Mouse (Mus musculus): Measurements from ENCODE around the gene Ces2e. TPM values are rescaled to one million over a fixed set of nuclear protein-coding genes. Genes with fewer than 3 reads are reported as not detected.
"Not testable (repeated sequence)": the region's sequence is repeated elsewhere in the genome, so short reads cannot be mapped to it uniquely, and the experiment has no call there.

Ces2e gene
- polyA plus RNA-seq (2014; fragmentation: Nextera tagmentation; extraction: Ambion mirVana), result not detected in 2 replicates

- Histone ChIP-seq H3K27me3 (ENCODE audit: control insufficient read depth, insufficient read depth, low read length) (no peaks in the 10 kb centered on the region), H3K9me3 (ENCODE audit: control insufficient read depth, low read length) (no peaks in the 10 kb centered on the region), H3K4me3 (ENCODE audit: low read depth, low read length) (no peak within 1 kb of the TSS), H3K36me3 (ENCODE audit: control insufficient read depth, insufficient read depth, low read length) (no peaks in the 10 kb centered on the region), H3K27ac (ENCODE audit: low read depth, low read length) (no peak within 1 kb of the TSS), H3K4me1 (ENCODE audit: control insufficient read depth, insufficient read depth, low read length) (no peaks in the 10 kb centered on the region), H3K9ac (ENCODE audit: low read length) (no peak within 1 kb of the TSS), H3K4me2 (no peak within 1 kb of the TSS)
- no peak for ATAC-seq (ENCODE audit: low FRiP score)
- no peak for DNase-seq (ENCODE audit: low spot score, missing footprints)
- 72% methylated on average over 5 of the region's 5 CpGs for WGBS
Measured at GRCm38 (mm10) chr8:104925972-104926596, at the start of gene Ces2e. TSS of gene Ces2e (plus strand) at chr8:104926260.

- ATAC-seq (ENCODE audit: low FRiP score); H3K4me1 ChIP-seq (ENCODE audit: control insufficient read depth, insufficient read depth, low read length); H3K4me3 ChIP-seq (ENCODE audit: low read depth, low read length); H3K36me3 ChIP-seq (ENCODE audit: control insufficient read depth, insufficient read depth, low read length); H3K4me2 ChIP-seq; H3K27me3 ChIP-seq (ENCODE audit: control insufficient read depth, insufficient read depth, low read length); DNase-seq (ENCODE audit: low spot score, missing footprints); H3K9me3 ChIP-seq (ENCODE audit: control insufficient read depth, low read length); H3K27ac ChIP-seq (ENCODE audit: low read depth, low read length); H3K9ac ChIP-seq (ENCODE audit: low read length): not testable (repeated sequence)
- no CpG with 5 or more reads among the region's 4 CpGs for WGBS
Measured at GRCm38 (mm10) chr8:104886223-104886926, 39.7 kb upstream of the Ces2e start.

GRCm38 (mm10) chr8:104901746-104902145 is 24.3 kb upstream of the Ces2e start:
- Histone ChIP-seq H3K9ac (ENCODE audit: low read length) (no peak overlapping the region), H3K4me3 (ENCODE audit: low read depth, low read length) (no peak overlapping the region), H3K36me3 (ENCODE audit: control insufficient read depth, insufficient read depth, low read length) (no peaks in the 10 kb centered on the region), H3K4me2 (no peak overlapping the region), H3K9me3 (ENCODE audit: control insufficient read depth, low read length) (no peaks in the 10 kb centered on the region), H3K27me3 (ENCODE audit: control insufficient read depth, insufficient read depth, low read length) (no peaks in the 10 kb centered on the region), H3K4me1 (ENCODE audit: control insufficient read depth, insufficient read depth, low read length) (no peaks in the 10 kb centered on the region), H3K27ac (ENCODE audit: low read depth, low read length) (no peak overlapping the region)
- WGBS, result 93% methylated on average over 2 of the region's 2 CpGs
- no peak for ATAC-seq (ENCODE audit: low FRiP score)
- no peak for DNase-seq (ENCODE audit: low spot score, missing footprints)

GRCm38 (mm10) chr8:104907111-104907510 is 18.9 kb upstream of the Ces2e start:
- H3K4me2 ChIP-seq, result no peak overlapping the region
- DNase-seq (ENCODE audit: low spot score, missing footprints), result no peak
- no peaks in the 10 kb centered on the region for H3K4me1 ChIP-seq (ENCODE audit: control insufficient read depth, insufficient read depth, low read length)
- H3K27me3 ChIP-seq (ENCODE audit: control insufficient read depth, insufficient read depth, low read length), result no peaks in the 10 kb centered on the region
- no peaks in the 10 kb centered on the region for H3K36me3 ChIP-seq (ENCODE audit: control insufficient read depth, insufficient read depth, low read length)
- no peaks in the 10 kb centered on the region for H3K9me3 ChIP-seq (ENCODE audit: control insufficient read depth, low read length)
- no peak overlapping the region for H3K27ac ChIP-seq (ENCODE audit: low read depth, low read length)
- H3K4me3 ChIP-seq (ENCODE audit: low read depth, low read length), result no peak overlapping the region
- ATAC-seq (ENCODE audit: low FRiP score), result no peak
- WGBS, result 52% methylated on average over 1 of the region's 1 CpGs
- H3K9ac ChIP-seq (ENCODE audit: low read length), result no peak overlapping the region

DNA sequence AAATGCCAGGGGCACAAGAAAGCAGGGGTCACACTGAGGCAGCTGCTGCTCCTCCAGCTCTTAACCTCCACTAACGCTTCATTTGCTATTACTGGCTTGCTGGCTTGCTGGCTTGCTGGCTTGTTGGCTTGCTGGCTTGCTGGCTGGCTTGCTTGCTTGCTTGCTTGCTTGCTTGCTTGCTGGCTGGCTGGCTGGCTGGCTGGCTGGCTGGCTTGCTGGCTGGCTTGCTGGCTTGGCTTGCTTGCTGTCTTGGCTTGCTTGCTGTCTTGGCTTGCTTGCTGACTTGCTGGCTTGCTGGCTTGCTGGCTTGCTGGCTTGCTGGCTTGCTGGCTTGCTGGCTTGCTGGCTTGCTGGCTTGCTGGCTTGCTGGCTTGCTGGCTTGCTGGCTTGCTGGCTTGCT is 17.0 kb upstream of the Ces2e start:
- WGBS, result 80% methylated on average over 1 of the region's 1 CpGs
- ATAC-seq (ENCODE audit: low FRiP score); H3K36me3 ChIP-seq (ENCODE audit: control insufficient read depth, insufficient read depth, low read length): not testable (repeated sequence)

DNA sequence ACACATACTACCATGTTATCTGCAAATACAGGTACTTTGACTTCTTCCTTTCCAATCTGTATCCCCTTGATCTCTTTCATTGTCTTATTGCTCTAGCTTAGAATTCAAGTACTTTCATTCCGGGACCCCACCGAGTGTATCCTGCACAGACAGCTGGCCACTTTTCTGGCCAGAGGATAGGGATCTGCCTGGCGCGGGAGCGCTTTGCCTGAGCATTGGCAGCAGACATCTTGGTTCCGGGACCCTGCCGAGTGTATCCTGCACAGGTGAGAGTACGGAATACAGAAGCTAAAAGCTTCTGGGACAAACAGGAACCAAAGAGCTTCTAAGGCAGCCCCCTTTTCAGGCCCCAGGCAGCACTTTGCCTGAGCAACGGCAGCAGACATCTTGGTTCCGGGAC is 16.4 kb upstream of the Ces2e start:
- ATAC-seq (ENCODE audit: low FRiP score); H3K4me2 ChIP-seq; H3K36me3 ChIP-seq (ENCODE audit: control insufficient read depth, insufficient read depth, low read length); H3K27me3 ChIP-seq (ENCODE audit: control insufficient read depth, insufficient read depth, low read length); H3K4me1 ChIP-seq (ENCODE audit: control insufficient read depth, insufficient read depth, low read length); H3K9me3 ChIP-seq (ENCODE audit: control insufficient read depth, low read length); H3K4me3 ChIP-seq (ENCODE audit: low read depth, low read length); H3K27ac ChIP-seq (ENCODE audit: low read depth, low read length); H3K9ac ChIP-seq (ENCODE audit: low read length); DNase-seq (ENCODE audit: low spot score, missing footprints): not testable (repeated sequence)
- 92% methylated on average over 10 of the region's 10 CpGs for WGBS

More for the DNA sequence above, 17.0 kb upstream of the Ces2e start:
- H3K9me3 ChIP-seq (ENCODE audit: control insufficient read depth, low read length); DNase-seq (ENCODE audit: low spot score, missing footprints); H3K27me3 ChIP-seq (ENCODE audit: control insufficient read depth, insufficient read depth, low read length); H3K4me2 ChIP-seq; H3K4me3 ChIP-seq (ENCODE audit: low read depth, low read length); H3K27ac ChIP-seq (ENCODE audit: low read depth, low read length); H3K9ac ChIP-seq (ENCODE audit: low read length); H3K4me1 ChIP-seq (ENCODE audit: control insufficient read depth, insufficient read depth, low read length): not testable (repeated sequence)

- Histone ChIP-seq H3K9me3 (ENCODE audit: control insufficient read depth, low read length) (no peaks in the 10 kb centered on the region), H3K27ac (ENCODE audit: low read depth, low read length) (no peak overlapping the region), H3K4me1 (ENCODE audit: control insufficient read depth, insufficient read depth, low read length) (no peaks in the 10 kb centered on the region), H3K27me3 (ENCODE audit: control insufficient read depth, insufficient read depth, low read length) (no peaks in the 10 kb centered on the region), H3K9ac (ENCODE audit: low read length) (no peak overlapping the region), H3K36me3 (ENCODE audit: control insufficient read depth, insufficient read depth, low read length) (no peaks in the 10 kb centered on the region), H3K4me3 (ENCODE audit: low read depth, low read length) (no peak overlapping the region), H3K4me2 (no peak overlapping the region)
- WGBS, result 79% methylated on average over 3 of the region's 3 CpGs
- DNase-seq (ENCODE audit: low spot score, missing footprints) (no peak), ATAC-seq (ENCODE audit: low FRiP score) (no peak)
Measured at GRCm38 (mm10) chr8:104927301-104927700, 1.2 kb downstream of the Ces2e start.

- Histone ChIP-seq H3K27me3 (ENCODE audit: control insufficient read depth, insufficient read depth, low read length) (no peaks in the 10 kb centered on the region), H3K9me3 (ENCODE audit: control insufficient read depth, low read length) (no peaks in the 10 kb centered on the region), H3K4me1 (ENCODE audit: control insufficient read depth, insufficient read depth, low read length) (no peaks in the 10 kb centered on the region), H3K27ac (ENCODE audit: low read depth, low read length) (no peak overlapping the region), H3K36me3 (ENCODE audit: control insufficient read depth, insufficient read depth, low read length) (no peaks in the 10 kb centered on the region), H3K4me3 (ENCODE audit: low read depth, low read length) (no peak overlapping the region), H3K4me2 (no peak overlapping the region), H3K9ac (ENCODE audit: low read length) (no peak overlapping the region)
- WGBS, result 68% methylated on average over 2 of the region's 2 CpGs
- ATAC-seq (ENCODE audit: low FRiP score) (no peak), DNase-seq (ENCODE audit: low spot score, missing footprints) (no peak)
Measured at GRCm38 (mm10) chr8:104944665-104945064, 18.6 kb downstream of the Ces2e start.

DNA sequence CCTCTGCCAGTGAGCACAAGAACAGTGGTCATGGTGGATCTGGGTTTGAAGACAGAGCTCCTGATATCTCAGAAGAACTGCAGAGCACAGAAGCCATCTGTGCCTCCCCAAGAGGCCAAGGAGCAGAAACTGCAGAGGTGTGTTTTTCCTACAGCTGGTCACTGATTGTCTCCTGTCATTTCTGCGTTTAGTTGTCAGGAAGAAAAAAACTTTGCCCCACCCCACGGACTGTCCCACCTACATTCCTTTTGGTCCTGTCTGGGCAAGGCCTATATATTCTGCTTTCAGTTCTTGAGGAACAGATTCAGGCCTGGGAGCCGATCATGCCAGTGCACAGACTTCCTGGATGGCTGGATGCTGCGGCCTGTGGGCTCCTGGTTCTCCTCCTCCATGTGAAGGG is 21.0 kb downstream of the Ces2e start, which contains the start of gene Ces2f:
Gene Ces2f (plus strand): TSS at position 301 of the 400 bp plus-strand sequence.
- Histone ChIP-seq H3K9me3 (ENCODE audit: control insufficient read depth, low read length) (no peaks in the 10 kb centered on the region), H3K36me3 (ENCODE audit: control insufficient read depth, insufficient read depth, low read length) (no peaks in the 10 kb centered on the region), H3K9ac (ENCODE audit: low read length) (no peak within 1 kb of the TSS), H3K4me2 (no peak within 1 kb of the TSS), H3K4me3 (ENCODE audit: low read depth, low read length) (no peak within 1 kb of the TSS), H3K27me3 (ENCODE audit: control insufficient read depth, insufficient read depth, low read length) (no peaks in the 10 kb centered on the region), H3K27ac (ENCODE audit: low read depth, low read length) (no peak within 1 kb of the TSS), H3K4me1 (ENCODE audit: control insufficient read depth, insufficient read depth, low read length) (no peaks in the 10 kb centered on the region)
- DNase-seq (ENCODE audit: low spot score, missing footprints) (no peak), ATAC-seq (ENCODE audit: low FRiP score) (no peak)
- 89% methylated on average over 4 of the region's 4 CpGs for WGBS
